Mouse (Mus musculus) small intestine, adult 2 months (tissue): ENCODE results near the gene Bend6. TPM values are rescaled to one million over a fixed set of nuclear protein-coding genes. Genes with fewer than 3 reads are reported as not detected.
"Not testable (repeated sequence)": the region's sequence is repeated elsewhere in the genome, so short reads cannot be mapped to it uniquely, and the experiment has no call there.

Experiments used
- H3K27ac ChIP-seq: fragments of 200-500 bp; 2 replicates; pipeline ENCODE4 v1.5.1; 2012; ENCODE audit warnings: low read depth, low read length, control low read depth, inconsistent platforms; ENCODE audit not compliant: insufficient read depth
- H3K27me3 ChIP-seq: fragments of 200-500 bp; 2 replicates; pipeline ENCODE4 v1.6.1; 2012; ENCODE audit warnings: mild to moderate bottlenecking, moderate library complexity, low read length, inconsistent platforms; ENCODE audit not compliant: control insufficient read depth, insufficient read depth
- H3K36me3 ChIP-seq: fragments of 200-500 bp; 2 replicates; pipeline ENCODE4 v1.6.1; 2012; ENCODE audit warnings: mild to moderate bottlenecking, low read length, control low read depth, inconsistent platforms; ENCODE audit not compliant: control insufficient read depth, insufficient read depth
- H3K4me1 ChIP-seq: fragments of 200-500 bp; 2 replicates; pipeline ENCODE4 v1.6.1; 2012; ENCODE audit warnings: low read length, inconsistent platforms, mixed read lengths; ENCODE audit not compliant: control insufficient read depth, insufficient read depth, insufficient read length
- H3K4me3 ChIP-seq: fragments of 200-500 bp; 2 replicates; pipeline ENCODE4 v1.5.1; 2012; ENCODE audit warnings: low read depth, mild to moderate bottlenecking, control low read depth, inconsistent platforms, low read length, moderate library complexity
- CTCF ChIP-seq: fragments of 200-500 bp; IDR thresholded peaks from 2 replicates; pipeline ENCODE4 v1.5.1; 2012; ENCODE audit warnings: low read depth, mild to moderate bottlenecking, control low read depth, inconsistent platforms, low read length, moderate library complexity, mixed read lengths; ENCODE audit not compliant: insufficient replicate concordance, insufficient read length; ENCODE audit errors: extremely low read depth
- POLR2A ChIP-seq: fragments of 200-500 bp; IDR thresholded peaks from 2 replicates; pipeline ENCODE4 v1.6.1; 2012; ENCODE audit warnings: low read depth, mild to moderate bottlenecking, control low read depth, inconsistent platforms, low read length, moderate library complexity
- WGBS: fragments of 180-500 bp; shearing (Covaris S2); methylation state at CpG from one replicate; pipeline ENCODE4 v1.1.7; 2018; 5-methylcytosine and 5-hydroxymethylcytosine counted together
- polyA plus RNA-seq: library from polyadenylated mRNA; depleted of rRNA; stranded (reverse); fragments of >200 nt; gene quantifications from 2 replicates; pipeline ENCODE4 v1.2.3, GENCODE M21; 2012

Bend6 gene
- polyA plus RNA-seq, 1 experiment = 0.14 TPM

GRCm38 (mm10) chr1:33846807-33847206 is 60.8 kb downstream of the Bend6 start:
- Histone ChIP-seq H3K4me1 (no peaks in the 10 kb centered on the region), H3K36me3 (no peaks in the 10 kb centered on the region), H3K27ac (no peak overlapping the region), H3K27me3 (no peaks in the 10 kb centered on the region), H3K4me3 (no peak overlapping the region)
- WGBS = 93% methylated on average over 2 of the region's 2 CpGs
- TF ChIP-seq CTCF = no peak

- H3K36me3 ChIP-seq = no peaks in the 10 kb centered on the region
- no peaks in the 10 kb centered on the region for H3K4me1 ChIP-seq
- H3K4me3 ChIP-seq = no peak overlapping the region
- WGBS = 73% methylated on average over 6 of the region's 6 CpGs
- H3K27ac ChIP-seq = no peak overlapping the region
- H3K27me3 ChIP-seq = no peaks in the 10 kb centered on the region
- TF ChIP-seq CTCF (no peak), POLR2A (no peak)
Measured at GRCm38 (mm10) chr1:33843823-33844222, 63.8 kb downstream of the Bend6 start.

- H3K4me3 ChIP-seq, H3K4me1 ChIP-seq, H3K27me3 ChIP-seq, H3K27ac ChIP-seq, H3K36me3 ChIP-seq: not testable (repeated sequence)
- 95% methylated on average over 14 of the region's 14 CpGs for WGBS
Measured at GRCm38 (mm10) chr1:33838952-33839351, 68.7 kb downstream of the Bend6 start.

- WGBS = 64% methylated on average over 4 of the region's 4 CpGs
- TF ChIP-seq POLR2A = no peak
- TF ChIP-seq CTCF = no peak
Measured at GRCm38 (mm10) chr1:33830586-33830985, 77.0 kb downstream of the Bend6 start.

GRCm38 (mm10) chr1:33817931-33818330 is 89.7 kb downstream of the Bend6 start:
- no peaks in the 10 kb centered on the region; the same call in 1 of the 2 replicates for H3K4me1 ChIP-seq
- no peaks in the 10 kb centered on the region for H3K36me3 ChIP-seq
- H3K27me3 ChIP-seq = no peaks in the 10 kb centered on the region
- 93% methylated on average over 2 of the region's 2 CpGs for WGBS
- H3K4me3 ChIP-seq = no peak overlapping the region
- TF ChIP-seq POLR2A (no peak), CTCF (no peak)
- H3K27ac ChIP-seq = no peak overlapping the region

More at GRCm38 (mm10) chr1:33830586-33830985, 77.0 kb downstream of the Bend6 start:
- Histone ChIP-seq H3K4me3 (no peak overlapping the region), H3K27ac (no peak overlapping the region), H3K4me1 (no peaks in the 10 kb centered on the region), H3K36me3 (no peaks in the 10 kb centered on the region), H3K27me3 (no peaks in the 10 kb centered on the region)

- Histone ChIP-seq H3K27ac (0 out of 2 replicates have a peak within 1 kb of the TSS, but pooled peaks have one; percentile 6), H3K4me3 (peak within 1 kb of the TSS; percentile 89), H3K27me3 (no peaks in the 10 kb centered on the region), H3K4me1 (no peaks in the 10 kb centered on the region; the same call in 1 of the 2 replicates), H3K36me3 (no peaks in the 10 kb centered on the region)
- TF ChIP-seq POLR2A (peak; percentile 64; the same call in 1 of the 2 replicates), CTCF (no peak)
- WGBS = under 1% methylated on average over 75 of the region's 85 CpGs
Measured at GRCm38 (mm10) chr1:33813868-33814794, 93.5 kb downstream of the Bend6 start, which contains the start of gene Zfp451. TSS of gene Zfp451 (minus strand) at chr1:33814595.

GRCm38 (mm10) chr1:33813495-33813867 is 94.1 kb downstream of the Bend6 start:
- WGBS = 6% methylated on average over 11 of the region's 11 CpGs
- Histone ChIP-seq H3K36me3 (no peaks in the 10 kb centered on the region), H3K4me3 (peak overlapping the region; percentile 89), H3K4me1 (no peaks in the 10 kb centered on the region; the same call in 1 of the 2 replicates), H3K27ac (no peak overlapping the region), H3K27me3 (no peaks in the 10 kb centered on the region)
- TF ChIP-seq POLR2A = no peak
- no peak for TF ChIP-seq CTCF
